Mouse (Mus musculus) hematopoietic stem cell, adult 5-6 weeks (primary cell): ENCODE measurements at regions not wholly inside any gene's neighbourhood (a gene's known extent, or its start where the extent isn't known, plus 50 kb on each side); places are given as distances from the start of the nearest gene placed in this dataset.

Source experiments
- ATAC-seq, 2 experiments: fragments of 125-278 bp in 1 of 2; replicated peaks in 1 of 2; 2 replicates each; pipeline ENCODE4 v1.8.0; 2016 to 2017; ENCODE audit warnings: inconsistent platforms in 2 of 2, mild to moderate bottlenecking in 2 of 2, moderate number of reproducible peaks in 2 of 2, low read depth in 1 of 2, moderate TSS enrichment in 1 of 2; ENCODE audit not compliant: low FRiP score in 2 of 2, poor library complexity in 2 of 2, severe bottlenecking in 2 of 2, insufficient read depth in 1 of 2, low TSS enrichment in 1 of 2

DNA sequence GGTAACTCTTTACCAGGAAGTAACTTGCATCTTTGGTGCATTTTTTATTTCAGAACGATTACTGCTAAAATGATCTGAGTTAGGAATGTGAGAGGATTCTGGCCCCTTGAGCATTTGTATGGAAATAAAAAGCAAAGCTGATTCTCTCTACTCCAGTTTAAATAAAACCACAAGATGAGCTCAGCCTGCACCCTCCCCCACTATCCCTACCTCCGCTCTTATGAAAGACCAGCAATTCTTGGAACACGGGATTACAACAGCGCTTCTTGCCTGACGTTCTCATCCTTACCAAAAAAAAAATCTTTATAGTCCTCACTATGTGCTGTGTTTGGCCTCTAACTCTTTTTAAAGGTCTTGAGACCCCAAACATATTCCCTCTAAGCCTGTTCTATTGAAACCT lies 154.2 kb upstream of the Pdzrn3 start:
- ATAC-seq = no peak

DNA sequence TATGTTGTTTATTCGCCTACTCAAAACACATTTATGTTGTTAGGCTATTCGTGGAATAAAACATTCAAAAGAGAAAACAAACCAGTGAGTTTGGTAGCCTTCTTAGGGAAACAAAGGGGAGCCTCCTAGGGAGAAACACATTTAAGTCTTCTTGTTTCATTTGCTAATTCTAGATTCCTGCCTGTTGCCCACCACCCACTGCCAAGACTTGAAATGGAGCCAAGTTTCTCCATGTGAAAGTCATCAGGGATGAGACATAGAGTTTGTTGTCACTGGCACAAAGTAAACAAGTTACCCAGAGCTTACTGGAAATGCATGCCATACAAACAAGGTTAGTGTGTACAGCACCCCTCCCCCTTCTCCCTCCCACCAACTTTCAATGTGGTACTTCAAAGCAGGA lies 147.4 kb upstream of the Pdzrn3 start:
- no peak for ATAC-seq

DNA sequence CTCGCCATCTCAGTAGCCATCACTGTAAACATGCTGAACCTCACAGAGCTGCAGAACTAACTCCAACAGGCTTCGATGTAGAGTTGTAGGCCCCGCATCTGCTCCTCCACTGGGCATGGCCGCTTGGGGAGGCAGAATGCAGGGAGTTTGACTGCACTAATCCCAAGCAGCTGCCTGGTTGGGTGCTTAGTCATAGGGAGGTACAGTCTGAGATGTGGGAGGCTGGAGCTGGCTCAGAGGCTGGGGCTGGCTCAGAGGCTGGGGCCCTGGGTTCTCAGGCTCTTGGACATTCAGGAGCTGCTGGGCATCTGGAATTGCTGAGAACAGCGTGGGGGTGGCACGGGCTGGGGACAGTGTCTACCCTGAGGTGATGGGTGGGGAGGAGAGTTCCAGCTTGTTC lies 143.6 kb upstream of the Pdzrn3 start:
- ATAC-seq = no peak

DNA sequence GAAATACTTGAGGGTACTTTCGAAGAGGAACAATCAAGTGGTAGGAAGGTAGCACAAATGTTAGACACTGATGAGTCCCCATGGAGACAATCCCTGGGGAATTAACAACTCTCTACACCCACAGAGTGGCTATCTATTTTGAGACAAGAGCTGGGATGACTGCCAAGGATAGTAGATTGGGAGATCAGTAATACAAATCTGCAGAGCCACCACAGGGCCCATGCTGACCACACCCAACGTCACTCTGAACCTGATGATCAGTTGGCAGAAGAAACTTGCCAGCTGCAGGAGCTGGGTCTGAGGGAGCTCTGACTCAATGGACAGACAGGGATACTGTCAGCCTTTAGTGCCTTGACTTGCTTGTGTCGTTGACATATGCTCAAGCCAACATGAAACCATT lies 143.1 kb upstream of the Pdzrn3 start:
- ATAC-seq = no peak

DNA sequence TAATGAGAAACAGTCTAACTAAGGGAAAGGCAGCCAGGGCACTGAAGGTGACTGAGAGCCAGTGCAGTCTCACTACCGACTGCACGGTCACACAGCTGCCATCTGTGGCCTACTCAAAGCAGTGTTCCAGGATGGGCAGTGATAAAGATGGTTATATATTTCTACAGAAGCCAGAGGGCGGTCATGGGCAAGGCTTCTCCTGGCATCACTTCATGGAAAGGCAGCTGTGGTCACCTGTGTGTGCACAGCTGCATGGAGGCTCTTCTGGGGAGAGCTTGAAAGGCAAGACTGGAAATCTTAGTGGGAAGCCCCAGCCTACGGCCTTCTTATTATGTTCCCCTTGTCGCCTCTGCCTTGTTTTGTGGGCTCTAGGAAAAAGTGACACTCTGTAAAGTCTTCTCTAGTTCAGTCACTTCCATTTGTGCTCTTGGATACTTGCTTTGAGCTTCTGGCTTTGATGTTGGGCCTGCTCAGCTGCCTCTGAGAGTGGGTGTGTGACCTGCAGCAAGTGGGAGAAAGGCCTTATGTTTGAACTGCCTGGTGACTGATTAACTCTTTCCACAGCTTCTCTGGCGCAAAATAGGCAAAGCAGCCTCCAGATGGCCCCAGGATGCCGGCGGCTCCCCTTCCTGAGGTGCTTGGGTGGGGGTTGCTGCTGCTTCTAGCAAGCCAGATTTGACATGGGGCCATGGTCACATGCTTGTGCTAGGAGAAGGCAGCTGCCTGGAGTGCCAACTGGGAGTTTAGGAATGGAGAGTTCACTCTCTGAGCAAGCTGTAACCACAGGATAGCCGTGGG lies 141.4 kb upstream of the Pdzrn3 start:
- ATAC-seq = no peak

DNA sequence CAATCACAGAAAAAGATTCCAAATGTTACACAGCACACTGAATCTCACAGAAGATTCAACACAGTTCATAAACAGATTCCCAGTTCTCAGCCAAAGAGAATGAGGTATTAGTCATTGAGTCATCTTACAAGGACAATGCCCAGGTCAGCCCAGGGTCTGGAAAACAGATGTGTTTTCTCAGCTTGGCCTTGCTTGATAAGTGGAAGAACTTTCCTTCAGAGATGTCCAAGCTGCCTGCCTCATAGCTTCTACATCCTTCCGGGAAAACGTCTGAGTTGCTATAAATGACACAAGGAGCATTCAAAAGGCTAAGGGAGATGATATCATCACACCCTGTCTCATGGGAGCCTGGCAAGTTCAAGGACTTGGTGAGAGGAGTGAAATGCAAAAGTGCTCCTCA lies 139.9 kb upstream of the Pdzrn3 start:
- no peak for ATAC-seq

DNA sequence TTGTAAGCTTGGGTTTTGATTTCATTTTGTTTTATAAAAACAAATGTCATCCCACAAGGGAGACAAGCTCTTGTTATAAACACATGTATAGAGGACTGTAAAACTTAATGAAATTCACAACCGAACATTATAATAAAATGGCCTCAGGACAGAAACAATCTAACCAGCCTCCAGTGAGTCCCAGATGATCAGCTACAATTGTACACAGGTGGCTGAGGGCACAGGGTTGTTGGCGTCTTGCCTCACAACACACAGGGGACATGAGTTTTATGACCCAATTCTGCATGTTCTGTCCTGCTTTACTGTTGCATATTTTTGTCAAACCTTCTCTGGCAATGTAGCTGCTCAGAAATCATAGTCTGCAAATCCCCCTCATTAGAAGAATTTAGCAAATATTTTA lies 136.0 kb upstream of the Pdzrn3 start:
- ATAC-seq = no peak

DNA sequence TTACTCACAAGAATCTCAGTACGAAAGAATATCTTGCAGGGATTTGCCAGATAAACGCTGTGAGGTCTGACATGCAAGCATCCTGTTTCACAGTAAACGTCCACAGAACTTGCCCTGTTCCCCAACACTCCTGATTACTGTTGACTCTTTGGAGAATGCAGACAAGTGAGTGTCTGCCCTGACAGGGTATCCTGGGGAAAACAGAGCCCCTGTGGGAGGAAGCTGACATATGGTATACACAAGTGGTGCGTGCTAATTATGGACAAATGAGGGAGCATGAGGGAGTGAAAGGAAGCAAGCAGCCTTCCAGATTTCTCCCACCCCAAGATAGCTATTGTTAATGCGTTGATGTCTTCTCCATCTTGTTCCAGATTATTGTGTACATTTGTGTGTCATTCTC lies 124.5 kb upstream of the Pdzrn3 start:
- no peak for ATAC-seq

DNA sequence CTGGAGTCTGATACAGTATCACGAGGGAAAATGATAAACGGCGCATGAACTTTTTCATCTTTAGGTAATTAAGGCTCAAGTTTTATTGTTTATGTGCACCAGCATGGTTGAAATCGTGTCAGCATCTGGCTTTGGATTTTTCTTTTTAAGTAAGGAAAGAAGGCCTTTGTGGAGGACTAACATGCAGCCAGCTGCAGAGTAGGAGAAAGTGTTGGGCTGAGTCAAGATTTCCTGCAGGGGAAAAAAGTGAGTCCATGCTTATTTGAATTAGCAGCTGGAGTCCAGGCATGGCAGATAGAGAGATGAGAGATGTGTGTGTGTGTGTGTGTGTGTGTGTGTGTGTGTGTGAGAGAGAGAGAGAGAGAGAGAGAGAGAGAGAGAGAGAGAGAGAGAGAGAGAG lies 124.0 kb upstream of the Pdzrn3 start:
- no peak for ATAC-seq

DNA sequence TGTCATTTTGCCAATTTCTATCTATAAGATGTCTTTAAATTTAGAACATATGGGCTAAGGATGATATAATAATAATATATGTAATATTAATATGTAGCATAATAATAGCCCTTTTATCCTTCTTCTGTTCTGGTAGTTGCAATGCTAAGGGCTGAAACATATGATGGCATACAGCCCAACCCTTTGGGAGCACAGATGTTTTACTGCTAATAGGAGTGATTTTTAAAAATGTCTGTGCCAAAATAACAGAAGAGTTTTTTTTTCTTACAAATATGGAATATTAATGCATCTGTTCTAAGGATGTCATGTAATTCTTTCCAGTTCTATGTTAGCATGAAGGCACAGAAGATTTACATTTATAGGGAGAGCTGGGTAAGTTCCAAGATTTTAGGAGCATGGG lies 122.5 kb upstream of the Pdzrn3 start:
- ATAC-seq = no peak

DNA sequence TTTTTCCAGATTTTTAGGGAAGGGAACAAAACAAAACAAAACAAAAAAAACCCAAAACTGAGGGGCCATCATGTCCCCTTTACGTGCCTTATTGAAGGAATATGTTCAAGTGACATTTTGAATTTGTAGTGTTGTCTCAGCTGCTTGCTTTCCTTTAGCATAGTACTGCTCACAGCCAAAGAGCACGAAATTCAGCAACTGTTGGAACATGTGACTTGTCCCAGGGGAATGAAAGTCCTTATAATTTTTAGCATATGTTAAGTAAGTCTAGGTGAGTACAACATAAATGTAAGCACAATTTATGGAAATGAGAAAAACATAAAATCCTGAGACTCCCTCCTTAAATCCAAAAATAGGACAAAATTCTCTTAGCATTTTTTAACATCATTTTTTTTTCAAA lies 110.8 kb upstream of the Pdzrn3 start:
- no peak for ATAC-seq

DNA sequence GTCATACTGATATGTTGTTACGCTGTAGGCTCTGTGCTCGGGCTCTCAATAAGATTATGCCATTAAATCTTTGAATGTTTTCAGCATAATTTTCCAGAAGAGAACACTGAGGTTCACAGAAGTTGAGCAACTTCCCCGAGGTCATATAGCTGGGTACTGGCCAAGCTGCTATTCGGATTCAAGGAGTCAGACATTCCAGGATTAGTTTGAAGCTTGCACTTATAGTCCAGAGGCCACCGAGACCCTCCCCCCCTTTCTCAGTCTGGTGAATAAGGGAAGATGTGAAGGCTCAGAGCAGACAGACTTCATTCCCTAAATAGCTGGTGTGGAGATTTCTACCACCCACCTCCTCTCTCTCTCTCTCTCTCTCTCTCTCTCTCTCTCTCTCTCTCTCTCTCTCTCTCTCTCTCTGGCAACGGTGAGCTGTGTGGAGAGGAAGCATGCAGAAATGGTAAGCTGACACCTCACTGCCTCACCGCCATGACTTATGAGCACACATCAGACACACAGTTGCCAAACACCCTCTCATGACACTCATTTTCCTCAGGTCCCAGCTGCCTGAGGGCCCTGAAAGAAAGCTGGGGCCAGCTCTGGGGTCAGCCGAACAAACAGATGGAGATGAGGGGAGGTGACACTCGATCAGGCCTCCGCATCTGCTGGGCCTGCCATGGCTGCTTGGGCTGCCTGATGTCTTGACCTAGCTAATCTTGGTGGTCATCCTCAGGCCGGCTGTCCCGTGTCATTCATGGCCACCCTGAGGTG lies 107.0 kb upstream of the Pdzrn3 start:
- no peak for ATAC-seq

DNA sequence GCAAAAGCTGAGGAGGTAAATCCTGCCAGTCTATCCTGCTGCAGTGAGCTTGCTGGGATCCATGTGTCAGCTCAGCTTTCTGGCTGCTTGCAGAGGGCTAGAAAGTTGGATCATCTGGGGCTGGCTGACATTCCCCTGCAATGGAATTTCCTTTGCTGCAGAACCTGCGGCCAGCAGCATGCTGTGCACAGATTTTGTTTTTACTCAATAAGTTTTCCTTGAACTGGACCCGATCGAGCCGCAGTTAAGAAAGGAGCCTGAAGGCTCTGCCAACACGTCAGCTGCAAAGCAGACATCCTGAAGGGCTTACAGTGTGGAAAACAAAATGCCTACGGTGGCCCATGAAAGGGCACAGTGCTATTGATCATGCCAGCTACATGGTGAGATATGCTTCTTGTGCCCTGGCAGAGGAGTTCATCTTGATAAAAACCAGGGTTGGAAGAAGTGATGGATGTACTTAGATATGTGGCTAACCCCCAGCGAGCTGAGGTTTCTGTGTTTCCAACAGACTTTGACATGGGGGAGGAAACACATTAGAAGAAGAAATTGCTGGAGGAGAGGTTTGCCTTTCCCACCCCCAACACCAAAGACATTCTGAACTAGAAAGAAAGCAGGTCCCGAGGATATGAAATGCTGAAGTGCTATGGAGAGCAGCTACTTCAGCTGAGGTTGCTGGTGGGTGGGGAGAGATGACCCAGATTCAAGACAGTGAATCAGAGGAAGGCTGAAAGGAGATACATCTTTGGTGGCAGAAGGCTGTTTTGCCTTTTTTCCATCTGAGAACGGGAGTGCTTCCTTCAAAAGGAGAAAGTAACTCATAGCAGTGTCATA lies 105.2 kb upstream of the Pdzrn3 start:
- ATAC-seq = no peak

DNA sequence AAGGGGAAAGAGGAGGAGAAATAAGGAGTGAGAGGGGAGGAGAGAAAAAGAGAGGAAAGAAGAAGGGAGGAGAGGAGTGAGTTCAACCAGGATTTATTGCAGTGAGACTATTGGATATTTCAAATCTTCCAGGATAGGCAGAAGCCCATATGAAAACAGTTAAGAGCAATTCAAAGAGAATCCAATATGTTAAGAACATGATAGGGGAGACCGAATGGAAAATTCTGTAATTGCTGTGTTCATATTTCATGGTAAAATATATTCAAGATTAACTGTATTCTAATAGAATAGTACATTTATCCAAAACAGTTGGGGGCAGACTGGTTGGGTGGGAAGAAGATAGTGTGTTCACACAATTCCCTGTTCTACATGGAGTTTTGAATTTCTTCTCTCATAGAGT lies 96.3 kb upstream of the Pdzrn3 start:
- no peak for ATAC-seq

DNA sequence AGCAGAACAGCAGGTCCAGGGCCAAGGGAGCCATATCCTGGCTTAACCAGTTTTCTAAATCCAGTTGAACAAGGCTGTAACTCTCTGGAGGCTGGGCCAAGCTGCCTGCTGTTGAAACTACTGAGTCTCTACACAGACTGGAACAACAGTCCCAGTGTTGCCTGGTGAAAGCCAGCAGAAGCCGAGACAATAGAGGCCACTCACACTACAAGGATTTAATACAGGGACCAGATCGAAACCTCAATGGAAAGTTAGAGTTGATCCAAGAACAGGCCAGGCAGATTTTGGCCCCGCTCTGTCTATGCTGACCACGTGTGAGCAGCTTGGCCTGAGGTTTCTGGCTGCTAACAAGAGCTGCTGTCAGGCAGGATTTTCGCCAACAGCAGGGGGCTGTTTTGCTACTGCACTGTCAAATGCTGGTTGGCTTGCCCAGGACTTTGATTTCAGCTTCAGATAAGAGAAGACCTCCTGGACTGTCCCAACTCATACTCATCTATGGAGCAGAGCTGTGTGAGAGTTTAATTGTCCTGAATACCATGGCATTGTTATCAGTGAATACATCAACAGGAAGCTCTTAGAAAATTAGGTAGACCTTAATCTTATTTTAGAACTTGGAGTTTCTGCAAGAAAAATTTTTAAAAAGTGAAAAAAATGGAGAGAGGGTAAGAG lies 95.7 kb upstream of the Pdzrn3 start:
- ATAC-seq = no peak

DNA sequence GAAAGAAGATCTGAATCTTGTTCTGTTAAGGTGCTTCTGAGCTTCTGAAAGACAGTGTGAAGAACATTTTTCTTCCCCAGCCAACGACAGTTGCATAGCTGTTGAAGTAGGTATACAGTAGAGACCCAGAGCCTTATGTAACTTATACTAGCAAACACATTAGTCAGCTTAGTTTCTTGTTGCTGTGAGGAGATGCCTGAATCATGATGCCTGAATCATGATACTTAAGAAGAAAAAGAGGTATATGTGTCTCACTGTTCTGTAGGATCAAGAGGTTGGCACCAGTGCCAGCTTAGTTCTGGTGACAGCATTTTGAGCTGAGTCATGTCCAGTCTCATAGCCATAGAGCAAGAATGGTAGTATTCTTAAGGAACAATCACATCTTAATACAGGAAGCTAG lies 87.2 kb upstream of the Pdzrn3 start:
- ATAC-seq = no peak

DNA sequence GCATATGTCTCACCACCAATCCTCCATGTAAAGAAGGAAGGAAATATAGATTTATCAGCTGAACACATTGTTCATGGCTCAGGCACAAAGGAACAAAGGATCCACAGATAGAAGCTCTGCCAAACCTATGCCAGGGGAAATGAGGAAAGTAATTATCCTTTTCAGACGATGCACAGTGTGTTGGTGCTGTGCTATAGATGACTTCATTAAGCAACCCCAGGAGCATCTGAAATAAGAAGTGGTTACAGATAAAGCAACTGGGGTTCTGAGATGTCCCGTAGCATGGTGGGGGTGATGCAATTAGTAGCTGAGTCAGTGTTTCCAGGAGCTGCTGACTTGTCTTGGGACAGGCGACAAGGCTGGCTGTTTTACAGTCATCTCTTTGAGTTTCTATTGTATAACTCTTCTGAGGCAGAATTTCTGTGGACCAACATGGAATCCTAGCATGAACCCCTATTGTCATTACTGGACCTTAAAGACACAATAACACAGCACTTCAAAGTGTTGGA lies 86.2 kb upstream of the Pdzrn3 start:
- no peak for ATAC-seq
